Mouse (Mus musculus) embryonic facial prominence, embryonic 10.5 days (tissue): ENCODE data around the gene Hhat. TPM values are rescaled to one million over a fixed set of nuclear protein-coding genes. Genes with fewer than 3 reads are reported as not detected.

Experiments used
- DNase-seq: peaks from one replicate; pipeline ENCODE4 v3.0.0-alpha.2; 2017; ENCODE audit warnings: low spot score
- H3K27ac ChIP-seq: fragments of 300-500 bp; sonication (generic); replicated peaks from 2 replicates; pipeline ENCODE4 v1.5.1; 2016; ENCODE audit warnings: mild to moderate bottlenecking
- H3K27me3 ChIP-seq: fragments of 300-500 bp; sonication (generic); replicated peaks from 2 replicates; pipeline ENCODE4 v1.6.1; 2016; ENCODE audit warnings: low read depth, mild to moderate bottlenecking; ENCODE audit not compliant: poor library complexity, severe bottlenecking
- H3K36me3 ChIP-seq: fragments of 300-500 bp; sonication (generic); replicated peaks from 2 replicates; pipeline ENCODE4 v1.6.1; 2016; ENCODE audit warnings: mild to moderate bottlenecking, moderate library complexity
- H3K4me1 ChIP-seq: fragments of 300-500 bp; sonication (generic); 2 replicates; pipeline ENCODE4 v1.6.1; 2016
- H3K4me3 ChIP-seq: fragments of 300-500 bp; sonication (generic); 2 replicates; pipeline ENCODE4 v1.5.1; 2016; ENCODE audit warnings: mild to moderate bottlenecking, moderate library complexity
- H3K9me3 ChIP-seq: fragments of 300-500 bp; sonication (generic); 2 replicates; pipeline ENCODE4 v1.6.1; 2016; ENCODE audit warnings: mild to moderate bottlenecking
- WGBS: fragments of 180-500 bp; shearing (Covaris S2); methylation state at CpG from one replicate; pipeline ENCODE4 v1.1.7; 2016; 5-methylcytosine and 5-hydroxymethylcytosine counted together
- polyA plus RNA-seq: library from polyadenylated mRNA; unstranded; fragments of >200 nt; fragmentation: Nextera tagmentation; extraction: Ambion mirVana; gene quantifications from 2 replicates; pipeline ENCODE4 v1.2.1, GENCODE M21; 2016

The Hhat gene
- polyA plus RNA-seq, 1 experiment from 2014 or later, result 9.9 TPM

GRCm38 (mm10) chr1:192603556-192603955 is 167.5 kb downstream of the Hhat start:
- no peak for DNase-seq
- no peaks in the 10 kb centered on the region for H3K27me3 ChIP-seq
- H3K4me1 ChIP-seq, result peaks cover 12% of the 10 kb centered on the region
- WGBS, result 41% methylated on average over 7 of the region's 7 CpGs
- no peaks in the 10 kb centered on the region for H3K36me3 ChIP-seq
- no peaks in the 10 kb centered on the region for H3K9me3 ChIP-seq
- H3K4me3 ChIP-seq, result no peak overlapping the region
- 0 out of 2 replicates have a peak overlapping the region, but pooled peaks have one; percentile 40 for H3K27ac ChIP-seq

- Histone ChIP-seq H3K36me3 (no peaks in the 10 kb centered on the region), H3K9me3 (no peaks in the 10 kb centered on the region), H3K4me3 (no peak overlapping the region), H3K4me1 (peaks cover 12% of the 10 kb centered on the region), H3K27me3 (no peaks in the 10 kb centered on the region), H3K27ac (no peak overlapping the region)
- WGBS, result 90% methylated on average over 3 of the region's 3 CpGs
- DNase-seq, result no peak
These were observed 169.8 kb downstream of the Hhat start for GRCm38 (mm10) chr1:192601206-192601605.

DNA sequence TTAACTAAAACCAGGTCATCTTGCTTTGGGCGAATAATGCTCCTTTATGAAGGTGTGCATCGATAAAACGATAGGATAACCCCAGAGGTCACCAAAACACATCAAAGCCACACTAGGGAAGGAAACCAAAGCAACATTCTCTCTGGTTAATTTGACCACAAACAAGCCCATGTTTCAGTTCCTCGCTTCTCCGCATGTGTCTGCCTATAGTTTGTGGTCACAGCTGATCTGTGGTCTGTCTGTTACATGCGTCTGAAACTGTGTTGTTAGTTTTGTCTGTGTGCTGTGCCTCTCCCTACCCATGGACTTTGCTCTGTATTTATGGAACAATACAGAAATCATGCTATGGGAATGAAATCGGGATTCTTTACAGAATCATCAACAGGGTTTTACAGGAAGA is 171.3 kb downstream of the Hhat start:
- WGBS, result 88% methylated on average over 7 of the region's 7 CpGs
- H3K9me3 ChIP-seq, result no peaks in the 10 kb centered on the region
- peaks cover 12% of the 10 kb centered on the region for H3K4me1 ChIP-seq
- H3K27me3 ChIP-seq, result no peaks in the 10 kb centered on the region
- no peak overlapping the region for H3K4me3 ChIP-seq
- H3K36me3 ChIP-seq, result no peaks in the 10 kb centered on the region
- no peak for DNase-seq
- H3K27ac ChIP-seq, result no peak overlapping the region

DNA sequence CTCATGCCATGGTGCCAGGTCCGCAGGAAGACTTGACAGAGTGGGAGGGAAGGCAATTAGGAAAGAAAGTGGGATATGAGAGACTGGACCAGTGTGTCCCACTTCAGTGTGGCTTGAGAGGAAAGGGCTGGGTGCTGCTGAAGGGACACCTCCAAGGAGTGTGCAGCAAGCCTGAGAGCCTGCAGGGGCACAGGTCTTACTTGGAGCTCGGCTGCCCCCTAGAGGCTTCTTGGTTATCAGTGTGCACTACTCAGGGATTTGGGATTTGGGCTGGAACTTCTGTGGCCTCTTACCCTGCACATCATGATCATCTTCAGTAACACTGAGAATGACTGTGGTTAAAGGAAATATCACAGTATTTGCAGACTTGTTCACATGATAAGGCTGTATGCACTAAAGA is 172.6 kb downstream of the Hhat start:
- no peaks in the 10 kb centered on the region for H3K36me3 ChIP-seq
- H3K4me1 ChIP-seq, result peaks cover under 1% of the 10 kb centered on the region
- H3K9me3 ChIP-seq, result no peaks in the 10 kb centered on the region
- no peaks in the 10 kb centered on the region for H3K27me3 ChIP-seq
- 43% methylated on average over 2 of the region's 2 CpGs for WGBS
- H3K27ac ChIP-seq, result no peak overlapping the region
- peak; percentile 83 for DNase-seq
- H3K4me3 ChIP-seq, result no peak overlapping the region

DNA sequence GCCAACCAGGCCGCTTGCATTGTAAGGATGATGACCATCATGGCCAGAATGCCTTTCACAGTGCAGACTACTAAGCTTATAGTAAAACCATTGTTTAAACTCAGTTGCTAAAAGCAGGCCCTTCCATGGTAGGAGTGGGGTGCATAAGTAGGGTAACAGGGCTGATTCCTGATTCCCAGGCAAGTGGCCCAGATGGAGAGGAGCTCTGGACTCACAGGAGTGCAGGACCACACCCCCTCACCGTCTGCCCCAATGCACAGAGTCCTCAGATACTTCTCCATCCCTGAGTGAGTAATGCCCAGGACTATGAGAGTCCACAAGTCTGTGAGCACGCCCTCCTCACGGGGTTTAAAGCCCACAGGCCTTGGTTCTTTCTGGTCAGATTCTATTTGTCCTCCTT is 175.6 kb downstream of the Hhat start:
- no peak overlapping the region for H3K4me3 ChIP-seq
- 78% methylated on average over 4 of the region's 4 CpGs for WGBS
- H3K9me3 ChIP-seq, result no peaks in the 10 kb centered on the region
- H3K36me3 ChIP-seq, result no peaks in the 10 kb centered on the region
- no peak overlapping the region for H3K27ac ChIP-seq
- no peaks in the 10 kb centered on the region for H3K4me1 ChIP-seq
- H3K27me3 ChIP-seq, result no peaks in the 10 kb centered on the region
- DNase-seq, result no peak

DNA sequence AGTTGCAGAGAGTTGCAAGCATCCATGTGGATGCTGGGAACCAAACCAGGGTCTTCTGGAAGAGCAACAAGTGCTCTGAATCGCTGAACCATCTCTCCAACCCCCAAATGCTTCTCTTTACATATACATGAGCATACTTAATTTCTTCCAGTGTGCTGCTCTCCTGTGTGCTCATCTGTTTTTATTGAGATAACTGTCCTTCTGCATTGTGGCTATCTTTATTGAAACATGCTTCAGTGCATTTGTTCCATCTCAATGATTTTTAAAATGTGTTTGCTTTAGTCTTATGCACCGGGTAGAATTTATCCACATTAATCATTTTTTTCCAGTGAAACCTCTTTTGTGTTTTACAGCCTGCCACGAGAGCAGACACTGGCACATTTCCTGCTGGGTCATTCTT is 177.5 kb downstream of the Hhat start:
- H3K9me3 ChIP-seq, result no peaks in the 10 kb centered on the region
- no peak overlapping the region for H3K4me3 ChIP-seq
- 82% methylated on average over 3 of the region's 3 CpGs for WGBS
- H3K27ac ChIP-seq, result no peak overlapping the region
- H3K27me3 ChIP-seq, result no peaks in the 10 kb centered on the region
- no peaks in the 10 kb centered on the region for H3K4me1 ChIP-seq
- no peaks in the 10 kb centered on the region for H3K36me3 ChIP-seq
- no peak for DNase-seq

DNA sequence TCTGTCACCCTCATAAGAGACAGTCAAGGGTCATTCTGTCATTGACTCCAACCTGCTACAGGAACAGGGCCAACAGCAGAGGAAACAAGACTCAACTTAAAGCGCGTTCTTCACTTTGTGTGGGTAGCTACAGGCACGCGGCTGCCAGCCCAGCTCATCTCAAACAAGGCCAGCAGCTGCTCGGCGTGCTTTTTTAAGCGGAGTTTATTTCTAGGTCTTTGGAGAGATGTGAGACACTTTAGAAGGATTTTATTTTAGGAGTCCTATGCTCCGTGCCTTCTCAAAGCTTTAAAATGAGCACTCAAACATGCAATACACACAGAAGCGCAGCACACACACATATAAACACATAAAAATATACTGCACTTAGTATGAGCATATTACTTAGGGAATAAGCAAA is 183.6 kb downstream of the Hhat start:
- no peak for DNase-seq
- WGBS, result 90% methylated on average over 9 of the region's 9 CpGs
- Histone ChIP-seq H3K36me3 (no peaks in the 10 kb centered on the region), H3K4me3 (no peak overlapping the region), H3K27me3 (no peaks in the 10 kb centered on the region), H3K9me3 (no peaks in the 10 kb centered on the region), H3K27ac (no peak overlapping the region), H3K4me1 (no peaks in the 10 kb centered on the region)

- no peak for DNase-seq
- no peak overlapping the region for H3K27ac ChIP-seq
- no peaks in the 10 kb centered on the region for H3K27me3 ChIP-seq
- H3K4me3 ChIP-seq, result no peak overlapping the region
- no peaks in the 10 kb centered on the region for H3K36me3 ChIP-seq
- H3K4me1 ChIP-seq, result no peaks in the 10 kb centered on the region
- H3K9me3 ChIP-seq, result no peaks in the 10 kb centered on the region
These were observed 185.7 kb downstream of the Hhat start for GRCm38 (mm10) chr1:192585289-192585688.

GRCm38 (mm10) chr1:192582921-192583320 is 188.1 kb downstream of the Hhat start:
- Histone ChIP-seq H3K27ac (no peak overlapping the region), H3K9me3 (no peaks in the 10 kb centered on the region), H3K27me3 (no peaks in the 10 kb centered on the region), H3K4me1 (no peaks in the 10 kb centered on the region), H3K4me3 (no peak overlapping the region), H3K36me3 (no peaks in the 10 kb centered on the region)
- 78% methylated on average over 2 of the region's 2 CpGs for WGBS
- no peak for DNase-seq

- no peaks in the 10 kb centered on the region for H3K27me3 ChIP-seq
- H3K4me1 ChIP-seq, result no peaks in the 10 kb centered on the region
- no peak overlapping the region for H3K27ac ChIP-seq
- no peak overlapping the region for H3K4me3 ChIP-seq
- no peak for DNase-seq
- no peaks in the 10 kb centered on the region for H3K36me3 ChIP-seq
- peaks cover 24% of the 10 kb centered on the region; the same call in 1 of the 2 replicates for H3K9me3 ChIP-seq
These were observed 206.3 kb downstream of the Hhat start for GRCm38 (mm10) chr1:192564691-192565090.

DNA sequence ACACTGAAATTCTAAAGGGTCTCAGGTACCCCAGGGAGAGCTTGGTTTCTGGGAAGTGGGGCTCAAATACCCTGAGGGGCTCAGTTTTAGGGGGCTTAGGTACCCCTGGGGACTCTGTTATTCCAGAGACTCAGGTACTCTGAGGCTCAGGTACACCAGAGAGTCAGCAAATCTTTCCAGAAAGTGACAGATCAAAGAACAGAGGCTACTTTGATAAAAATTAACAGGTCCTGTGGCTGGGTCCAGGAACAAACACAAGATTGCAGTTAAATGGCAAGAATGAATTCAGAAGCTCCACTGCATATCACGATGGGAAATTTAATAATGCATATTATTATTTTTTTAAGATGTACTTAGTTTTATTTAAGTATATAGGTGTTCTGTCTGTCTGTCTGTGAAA is 211.7 kb downstream of the Hhat start:
- no peaks in the 10 kb centered on the region for H3K4me1 ChIP-seq
- no peaks in the 10 kb centered on the region for H3K27me3 ChIP-seq
- no peak overlapping the region for H3K27ac ChIP-seq
- H3K4me3 ChIP-seq, result no peak overlapping the region
- 83% methylated on average over 1 of the region's 1 CpGs for WGBS
- no peaks in the 10 kb centered on the region for H3K9me3 ChIP-seq
- DNase-seq, result no peak
- H3K36me3 ChIP-seq, result no peaks in the 10 kb centered on the region

- H3K4me1 ChIP-seq, result no peaks in the 10 kb centered on the region
- no peaks in the 10 kb centered on the region for H3K36me3 ChIP-seq
- no peaks in the 10 kb centered on the region for H3K27me3 ChIP-seq
- H3K27ac ChIP-seq, result no peak overlapping the region
- H3K9me3 ChIP-seq, result no peaks in the 10 kb centered on the region
- 74% methylated on average over 5 of the region's 5 CpGs for WGBS
- no peak overlapping the region for H3K4me3 ChIP-seq
- no peak for DNase-seq
These were observed 212.9 kb downstream of the Hhat start for GRCm38 (mm10) chr1:192557978-192558594.

DNA sequence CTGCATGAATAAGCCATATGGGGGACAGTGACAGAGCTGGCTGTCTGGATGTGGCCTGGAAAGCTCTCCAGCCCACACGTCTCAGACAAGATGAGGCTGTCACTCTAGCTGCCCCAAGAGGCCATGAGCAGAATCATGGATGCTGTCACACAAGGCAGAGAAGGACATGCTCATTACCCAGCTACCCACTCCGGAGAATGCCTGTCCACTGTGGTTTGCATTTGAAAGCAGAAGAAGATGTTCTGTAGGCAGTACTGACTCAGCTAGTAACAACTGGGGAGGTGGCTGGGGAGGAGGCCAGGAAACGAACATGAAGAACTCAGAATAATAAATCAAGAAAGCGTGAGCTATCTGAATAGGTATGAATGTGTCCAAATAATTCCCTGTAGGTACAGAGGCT is 215.5 kb downstream of the Hhat start:
- DNase-seq, result no peak
- H3K9me3 ChIP-seq, result no peaks in the 10 kb centered on the region
- no peaks in the 10 kb centered on the region for H3K27me3 ChIP-seq
- H3K27ac ChIP-seq, result no peak overlapping the region
- H3K36me3 ChIP-seq, result 0 out of 2 replicates have a peak, but pooled peaks cover 3% of the 10 kb centered on the region
- 82% methylated on average over 4 of the region's 4 CpGs for WGBS
- no peaks in the 10 kb centered on the region for H3K4me1 ChIP-seq
- no peak overlapping the region for H3K4me3 ChIP-seq

DNA sequence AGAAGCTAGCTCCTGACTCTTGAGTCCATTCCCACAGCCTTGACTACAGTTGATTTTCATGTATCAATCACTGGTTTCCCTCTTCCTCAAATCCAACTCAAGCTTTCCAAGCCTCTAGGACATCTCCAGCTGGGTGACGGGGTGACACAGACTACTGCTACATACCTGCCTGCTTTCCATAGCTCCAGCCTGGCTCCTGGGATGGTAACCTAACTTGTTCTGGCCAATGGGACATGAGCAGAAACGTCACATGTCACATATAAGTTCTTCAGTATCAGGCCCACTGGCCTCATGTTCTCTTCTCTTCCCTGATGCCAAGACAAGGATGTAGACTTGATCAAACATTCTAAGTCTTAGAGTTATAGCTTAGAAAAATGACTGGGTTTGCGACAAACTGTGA is 220.5 kb downstream of the Hhat start:
- Histone ChIP-seq H3K36me3 (0 out of 2 replicates have a peak, but pooled peaks cover 3% of the 10 kb centered on the region), H3K27me3 (no peaks in the 10 kb centered on the region), H3K9me3 (no peaks in the 10 kb centered on the region), H3K4me3 (no peak overlapping the region), H3K27ac (no peak overlapping the region), H3K4me1 (no peaks in the 10 kb centered on the region)
- 83% methylated on average over 3 of the region's 3 CpGs for WGBS
- no peak for DNase-seq
